Mouse (Mus musculus): ENCODE measurements around the gene Stau1. TPM values are rescaled to one million over a fixed set of nuclear protein-coding genes. Genes with fewer than 3 reads are reported as not detected.

Stau1 gene
- total and polyA plus RNA-seq, 3 experiments, result 23.4 to 31.8 (median 30.9) TPM

- Histone ChIP-seq H3K36me3 (replicated peaks) (peaks cover 98% of the 10 kb centered on the region), H3K4me3 (ENCODE audit: low read depth, low read length) (no peak overlapping the region), H3K27me3 (ENCODE audit: insufficient read depth, low read length) (peaks cover 3% of the 10 kb centered on the region; the same call in 1 of the 2 replicates), H3K9me3 (replicated peaks) (0 out of 2 replicates have a peak, but pooled peaks cover 3% of the 10 kb centered on the region), H3K4me1 (ENCODE audit: insufficient read depth, low read depth, low read length) (peaks cover 15% of the 10 kb centered on the region)
- no peak for ATAC-seq (ENCODE audit: extremely low read depth, insufficient number of reproducible peaks, low FRiP score, poor library complexity, severe bottlenecking)
- no peak for DNase-seq (ENCODE audit: low spot score)
- no peak for TF ChIP-seq GATA1 (IDR thresholded peaks at IDR 0.05; ENCODE audit: borderline replicate concordance, low read length)
- TF ChIP-seq CTCF (IDR thresholded peaks at IDR 0.05; ENCODE audit: low read depth, low read length), result no peak
- TF ChIP-seq TAL1 (conservative IDR thresholded peaks at IDR 0.05; ENCODE audit: low read depth, low read length), result no peak
- no peak for TF ChIP-seq POLR2AphosphoS5 (IDR thresholded peaks at IDR 0.05; ENCODE audit: insufficient replicate concordance, low read depth, low read length)
Measured at GRCm38 (mm10) chr2:167030507-167030906, 34.4 kb upstream of the Stau1 start.

- H3K4me3 ChIP-seq (ENCODE audit: low read depth, low read length), result no peak overlapping the region
- peaks cover 13% of the 10 kb centered on the region for H3K4me1 ChIP-seq (ENCODE audit: insufficient read depth, low read depth, low read length)
- peaks cover 3% of the 10 kb centered on the region; the same call in 1 of the 2 replicates for H3K27me3 ChIP-seq (ENCODE audit: insufficient read depth, low read length)
- H3K36me3 ChIP-seq (replicated peaks), result peaks cover 94% of the 10 kb centered on the region
- ATAC-seq (ENCODE audit: extremely low read depth, insufficient number of reproducible peaks, low FRiP score, poor library complexity, severe bottlenecking) (no peak), DNase-seq (ENCODE audit: low spot score) (no peak)
- TF ChIP-seq GATA2 (IDR thresholded peaks at IDR 0.05; ENCODE audit: borderline replicate concordance, low read depth, low read length), result no peak
- no peak for TF ChIP-seq POLR2AphosphoS5 (IDR thresholded peaks at IDR 0.05; ENCODE audit: insufficient replicate concordance, low read depth, low read length)
- no peak for TF ChIP-seq GATA1 (IDR thresholded peaks at IDR 0.05; ENCODE audit: borderline replicate concordance, low read length)
- no peak for TF ChIP-seq TAL1 (conservative IDR thresholded peaks at IDR 0.05; ENCODE audit: low read depth, low read length)
- TF ChIP-seq CTCF (IDR thresholded peaks at IDR 0.05; ENCODE audit: low read depth, low read length), result no peak
- 0 out of 2 replicates have a peak, but pooled peaks cover 3% of the 10 kb centered on the region for H3K9me3 ChIP-seq (replicated peaks)
Measured at GRCm38 (mm10) chr2:167028553-167028952, 32.5 kb upstream of the Stau1 start.

GRCm38 (mm10) chr2:167019396-167019795 lies 23.3 kb upstream of the Stau1 start:
- H3K27me3 ChIP-seq (ENCODE audit: insufficient read depth, low read length), result no peaks in the 10 kb centered on the region
- peaks cover 29% of the 10 kb centered on the region for H3K4me1 ChIP-seq (ENCODE audit: insufficient read depth, low read depth, low read length)
- DNase-seq (ENCODE audit: low spot score) (no peak), ATAC-seq (ENCODE audit: extremely low read depth, insufficient number of reproducible peaks, low FRiP score, poor library complexity, severe bottlenecking) (no peak)
- no peaks in the 10 kb centered on the region for H3K9me3 ChIP-seq (replicated peaks)
- no peak overlapping the region for H3K4me3 ChIP-seq (ENCODE audit: low read depth, low read length)
- H3K36me3 ChIP-seq (replicated peaks), result peaks cover 76% of the 10 kb centered on the region
- TF ChIP-seq POLR2AphosphoS5 (IDR thresholded peaks at IDR 0.05; ENCODE audit: insufficient replicate concordance, low read depth, low read length) (no peak), GATA1 (IDR thresholded peaks at IDR 0.05; ENCODE audit: borderline replicate concordance, low read length) (no peak), GATA2 (IDR thresholded peaks at IDR 0.05; ENCODE audit: borderline replicate concordance, low read depth, low read length) (no peak), CTCF (IDR thresholded peaks at IDR 0.05; ENCODE audit: low read depth, low read length) (no peak), TAL1 (conservative IDR thresholded peaks at IDR 0.05; ENCODE audit: low read depth, low read length) (no peak)

- Histone ChIP-seq H3K9me3 (replicated peaks) (no peaks in the 10 kb centered on the region), H3K27me3 (ENCODE audit: insufficient read depth, low read length) (0 out of 2 replicates have a peak, but pooled peaks cover 3% of the 10 kb centered on the region), H3K36me3 (replicated peaks) (peaks cover 41% of the 10 kb centered on the region), H3K4me1 (ENCODE audit: insufficient read depth, low read depth, low read length) (peaks cover 32% of the 10 kb centered on the region), H3K4me3 (ENCODE audit: low read depth, low read length) (peak overlapping the region; percentile 82)
- TF ChIP-seq CTCF (IDR thresholded peaks at IDR 0.05; ENCODE audit: low read depth, low read length), result no peak
- TF ChIP-seq POLR2AphosphoS5 (IDR thresholded peaks at IDR 0.05; ENCODE audit: insufficient replicate concordance, low read depth, low read length), result no peak
- TF ChIP-seq GATA1 (IDR thresholded peaks at IDR 0.05; ENCODE audit: borderline replicate concordance, low read length), result no peak
- no peak for TF ChIP-seq GATA2 (IDR thresholded peaks at IDR 0.05; ENCODE audit: borderline replicate concordance, low read depth, low read length)
- no peak for TF ChIP-seq TAL1 (conservative IDR thresholded peaks at IDR 0.05; ENCODE audit: low read depth, low read length)
- ATAC-seq (ENCODE audit: extremely low read depth, insufficient number of reproducible peaks, low FRiP score, poor library complexity, severe bottlenecking), result no peak
- DNase-seq (ENCODE audit: low spot score), result no peak
Measured at GRCm38 (mm10) chr2:167015382-167015718, 19.3 kb upstream of the Stau1 start.

- ATAC-seq (ENCODE audit: extremely low read depth, insufficient number of reproducible peaks, low FRiP score, poor library complexity, severe bottlenecking), result peak; percentile 67; the same call in 1 of the 2 replicates
- Histone ChIP-seq H3K36me3 (replicated peaks) (peaks cover 36% of the 10 kb centered on the region), H3K9me3 (replicated peaks) (no peaks in the 10 kb centered on the region), H3K4me3 (ENCODE audit: low read depth, low read length) (peak within 1 kb of the TSS; percentile 82), H3K27me3 (ENCODE audit: insufficient read depth, low read length) (peaks cover 7% of the 10 kb centered on the region), H3K4me1 (ENCODE audit: insufficient read depth, low read depth, low read length) (peaks cover 31% of the 10 kb centered on the region)
- TF ChIP-seq CTCF (IDR thresholded peaks at IDR 0.05; ENCODE audit: low read depth, low read length), result no peak
- no peak for TF ChIP-seq GATA2 (IDR thresholded peaks at IDR 0.05; ENCODE audit: borderline replicate concordance, low read depth, low read length)
- no peak for TF ChIP-seq POLR2AphosphoS5 (IDR thresholded peaks at IDR 0.05; ENCODE audit: insufficient replicate concordance, low read depth, low read length)
- no peak for TF ChIP-seq GATA1 (IDR thresholded peaks at IDR 0.05; ENCODE audit: borderline replicate concordance, low read length)
- TF ChIP-seq TAL1 (conservative IDR thresholded peaks at IDR 0.05; ENCODE audit: low read depth, low read length), result no peak
- DNase-seq (ENCODE audit: low spot score), result peak; percentile 73
Measured at GRCm38 (mm10) chr2:167014702-167015381, 18.7 kb upstream of the Stau1 start, which contains the start of gene Ddx27. Gene Ddx27, plus strand, starts transcription at chr2:167015193.

GRCm38 (mm10) chr2:167010546-167010945 lies 14.4 kb upstream of the Stau1 start:
- Histone ChIP-seq H3K4me3 (ENCODE audit: low read depth, low read length) (no peak overlapping the region), H3K36me3 (replicated peaks) (no peaks in the 10 kb centered on the region), H3K9me3 (replicated peaks) (no peaks in the 10 kb centered on the region), H3K4me1 (ENCODE audit: insufficient read depth, low read depth, low read length) (peaks cover 10% of the 10 kb centered on the region), H3K27me3 (ENCODE audit: insufficient read depth, low read length) (peaks cover 40% of the 10 kb centered on the region)
- TF ChIP-seq TAL1 (conservative IDR thresholded peaks at IDR 0.05; ENCODE audit: low read depth, low read length) (no peak), CTCF (IDR thresholded peaks at IDR 0.05; ENCODE audit: low read depth, low read length) (no peak), GATA1 (IDR thresholded peaks at IDR 0.05; ENCODE audit: borderline replicate concordance, low read length) (no peak), GATA2 (IDR thresholded peaks at IDR 0.05; ENCODE audit: borderline replicate concordance, low read depth, low read length) (no peak), POLR2AphosphoS5 (IDR thresholded peaks at IDR 0.05; ENCODE audit: insufficient replicate concordance, low read depth, low read length) (no peak)
- ATAC-seq (ENCODE audit: extremely low read depth, insufficient number of reproducible peaks, low FRiP score, poor library complexity, severe bottlenecking) (no peak), DNase-seq (ENCODE audit: low spot score) (no peak)
